Mouse (Mus musculus) T-helper 2 cell (primary cell): ENCODE measurements around the gene Cntnap2.
"Not testable (repeated sequence)": the region's sequence is repeated elsewhere in the genome, so short reads cannot be mapped to it uniquely, and the experiment has no call there.

Experiments used
- in situ Hi-C: fragments of 300-600 bp; cut with MboI, MseI; formaldehyde crosslinking; loops from one replicate; pipeline ENCODE4 v1.15.1; 2025; ENCODE audit warnings: high pct_unique_total_duplicates

Gene Cntnap2

DNA sequence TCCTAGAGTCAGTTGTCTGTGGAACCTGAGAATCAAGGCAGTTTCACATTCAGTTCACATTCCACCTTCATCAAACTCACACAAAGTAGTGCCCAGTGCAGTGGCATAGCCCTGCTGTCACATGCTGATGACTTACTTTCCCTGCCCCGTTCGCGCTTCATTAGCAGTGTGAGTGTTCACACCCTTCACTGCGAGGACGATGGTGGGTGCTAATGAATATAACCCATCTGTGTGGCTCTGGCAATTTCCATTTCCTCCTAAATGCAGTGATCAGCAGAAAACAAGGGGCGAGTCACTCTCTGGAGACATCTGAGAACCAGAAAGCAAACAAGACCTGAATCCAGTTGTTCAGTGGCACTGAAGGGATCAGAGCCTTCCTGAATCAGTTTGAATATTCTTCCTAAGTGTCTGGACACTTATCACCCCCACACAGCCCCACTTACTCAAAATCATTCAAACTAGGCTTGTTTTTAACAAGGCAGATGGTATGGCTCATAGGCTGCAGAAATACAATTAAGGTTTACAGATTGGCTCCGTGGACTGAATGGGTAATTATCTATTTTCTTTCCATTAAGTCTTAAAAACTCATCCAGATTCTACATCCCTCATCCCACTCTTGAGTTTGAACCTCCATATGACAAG lies 2169.6 kb downstream of the Cntnap2 start:
- in situ Hi-C loops: no loop called here

DNA sequence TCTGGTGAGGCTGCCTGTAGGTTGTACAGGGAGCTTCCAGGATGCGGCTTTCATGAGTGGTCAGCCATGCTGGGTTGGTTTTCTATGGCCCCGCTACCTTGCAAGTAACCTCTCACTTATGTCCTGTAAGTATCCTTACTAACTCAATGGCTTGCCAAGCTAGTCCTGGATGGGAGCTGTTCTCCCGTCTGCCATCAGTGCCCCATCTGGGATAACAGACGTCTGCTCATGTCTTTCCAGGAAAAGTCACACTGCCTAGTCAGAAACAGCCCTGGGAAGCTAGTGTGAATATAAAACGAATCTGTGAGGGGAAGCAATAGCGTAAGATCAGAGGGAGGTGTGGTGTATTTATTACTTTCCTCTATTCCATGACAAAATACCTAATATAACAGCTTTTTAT lies 2172.4 kb downstream of the Cntnap2 start:
- in situ Hi-C loops: no loop called here

DNA sequence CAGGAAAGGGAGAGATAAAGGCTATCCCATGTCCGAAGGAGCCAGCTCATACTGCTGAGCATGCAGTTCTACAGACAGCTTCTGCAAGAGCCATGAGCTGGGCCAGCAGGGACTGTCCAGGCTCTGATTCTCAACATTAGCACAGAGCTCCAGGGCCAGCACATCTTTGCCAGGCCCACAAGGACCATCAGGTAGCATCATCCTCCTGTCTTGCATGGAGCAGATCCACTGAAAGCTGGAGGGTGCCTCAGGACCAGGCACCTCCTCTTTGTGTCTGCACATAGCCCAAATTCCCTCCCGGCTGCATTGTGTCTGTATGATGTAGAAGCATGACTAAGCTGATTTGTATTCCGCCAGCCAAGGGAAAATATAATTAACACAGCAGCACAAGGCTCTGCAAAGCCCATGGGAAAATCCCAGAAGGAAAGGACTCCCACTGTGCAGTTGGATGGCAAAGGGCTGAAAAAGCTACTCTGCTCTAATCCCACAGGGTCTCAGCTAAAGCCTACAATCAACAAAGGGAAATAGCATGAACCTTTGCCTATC lies 2180.3 kb downstream of the Cntnap2 start:
- in situ Hi-C loops: no loop called here

DNA sequence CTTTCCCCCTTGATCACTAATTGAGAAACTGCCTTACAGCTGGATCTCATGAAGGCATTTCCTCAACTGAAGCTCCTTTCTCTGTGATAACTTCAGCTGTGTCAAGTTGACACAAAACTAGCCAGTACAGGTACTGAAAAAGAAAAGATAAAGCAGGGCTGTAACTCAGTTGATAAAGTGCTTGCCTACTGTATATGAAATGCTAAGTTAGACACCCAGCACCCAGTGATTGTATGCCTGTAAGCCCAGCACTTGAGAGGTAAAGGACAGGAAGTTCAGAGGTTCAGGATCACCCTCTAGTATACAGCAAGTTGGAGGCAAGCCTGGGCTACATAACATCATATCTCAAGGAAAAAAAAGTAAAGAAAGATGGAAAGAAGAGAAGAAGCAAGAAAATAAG lies 2182.2 kb downstream of the Cntnap2 start:
- in situ Hi-C loops: no loop called here

DNA sequence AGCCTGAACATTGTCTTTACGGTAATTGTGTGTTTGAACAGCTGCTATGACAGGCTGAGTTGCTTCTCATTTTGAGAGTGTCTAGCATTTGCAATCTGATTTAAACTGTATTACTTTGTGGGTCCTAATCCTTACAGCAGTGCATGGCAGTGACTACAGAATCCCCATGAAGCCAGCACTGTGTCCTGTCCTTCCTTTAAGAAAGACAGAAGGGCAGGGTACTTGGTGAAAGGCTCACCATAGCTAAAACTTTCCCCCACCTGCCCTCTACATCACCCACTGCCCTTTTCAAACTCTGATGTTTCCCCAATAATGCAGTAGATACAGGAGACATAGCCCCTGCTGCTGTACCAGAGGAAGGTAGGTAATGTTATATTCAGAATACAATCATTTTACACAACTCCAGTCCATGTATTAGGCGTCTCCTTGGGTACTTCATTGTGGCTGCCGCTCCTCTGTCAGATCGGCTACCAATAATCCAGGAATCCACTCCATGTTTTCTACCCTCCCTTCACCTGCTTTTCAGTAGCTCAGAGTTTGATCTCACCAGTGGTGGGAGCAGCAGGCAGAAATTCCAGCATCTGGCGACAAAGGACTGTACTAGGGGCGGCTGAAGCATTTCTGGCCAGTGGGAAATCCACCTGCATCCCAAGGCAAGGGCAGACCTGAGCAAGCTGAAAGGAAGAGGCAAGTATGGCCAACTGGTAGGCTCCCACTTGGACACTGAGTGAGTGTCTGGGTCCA lies 2184.9 kb downstream of the Cntnap2 start:
- in situ Hi-C loops: no loop called here

DNA sequence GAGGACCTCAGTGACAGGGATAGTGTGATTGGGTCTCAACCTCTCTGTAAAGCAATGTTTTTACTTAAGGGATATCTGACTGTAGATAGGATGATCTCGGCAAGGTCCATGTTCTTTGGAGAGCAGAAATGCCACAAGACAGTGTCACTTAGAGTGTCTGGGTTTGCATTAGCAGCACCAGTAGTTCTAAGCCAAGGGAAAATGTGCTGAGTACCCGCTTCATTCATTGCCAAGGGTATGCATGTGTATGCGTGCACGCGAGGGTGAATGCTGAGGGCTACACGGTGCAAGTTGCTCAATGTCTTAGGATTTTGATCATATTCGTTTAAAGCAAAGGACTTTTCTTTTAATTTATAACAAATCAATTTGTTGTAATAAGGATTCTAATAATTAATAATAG lies 2185.5 kb downstream of the Cntnap2 start:
- in situ Hi-C loops: no loop called here

DNA sequence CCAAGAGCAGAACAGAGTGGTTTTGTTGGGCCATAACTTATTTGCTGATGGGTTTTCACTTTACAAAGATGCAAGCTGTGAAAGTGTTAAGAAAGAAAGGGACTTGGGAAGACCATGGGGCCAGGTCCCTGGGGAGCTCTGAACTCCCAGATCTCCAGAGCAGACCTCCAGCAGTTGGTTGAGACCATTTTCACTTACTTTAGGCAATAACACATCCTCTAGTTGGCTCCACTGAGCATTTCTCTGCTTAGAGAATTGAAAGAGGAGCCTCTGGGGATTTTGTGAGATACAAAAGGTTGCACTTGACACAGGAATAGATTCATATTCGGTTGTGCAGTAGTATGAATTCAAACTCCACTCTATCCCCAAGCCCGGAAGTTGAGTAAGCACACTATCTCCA lies 2196.1 kb downstream of the Cntnap2 start:
- in situ Hi-C loops: no loop called here

DNA sequence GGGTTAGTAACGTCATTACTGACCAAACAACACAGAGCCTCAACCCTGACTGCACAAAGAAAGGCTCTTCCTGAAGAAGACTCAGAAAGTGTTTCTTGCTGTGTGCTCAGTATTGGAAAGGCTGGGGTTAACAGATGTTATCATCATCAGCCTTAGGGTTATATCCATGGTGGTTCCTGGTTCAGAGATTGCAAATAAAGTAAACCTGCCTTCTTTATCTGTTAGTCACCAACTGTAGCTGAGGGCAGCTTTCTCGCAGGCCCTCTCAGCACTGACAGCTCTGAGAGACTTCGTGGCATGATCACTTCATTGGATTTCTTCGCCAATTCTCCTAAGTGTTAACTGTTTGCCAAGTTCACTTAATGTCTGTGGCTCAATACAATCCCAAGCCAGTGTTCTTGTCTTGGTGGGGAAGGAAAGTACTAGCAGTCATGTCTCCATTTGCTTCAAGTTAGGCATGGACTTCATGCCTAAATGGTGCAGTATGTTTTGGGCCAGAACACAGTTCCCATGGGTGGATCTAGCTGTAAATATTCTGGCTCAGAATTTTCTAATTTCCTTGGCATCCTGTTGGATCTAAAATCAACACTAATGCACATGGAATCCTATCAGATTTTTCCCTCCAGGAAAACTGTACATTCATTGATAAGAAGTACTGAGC lies 2197.2 kb downstream of the Cntnap2 start:
- in situ Hi-C loops: no loop called here

DNA sequence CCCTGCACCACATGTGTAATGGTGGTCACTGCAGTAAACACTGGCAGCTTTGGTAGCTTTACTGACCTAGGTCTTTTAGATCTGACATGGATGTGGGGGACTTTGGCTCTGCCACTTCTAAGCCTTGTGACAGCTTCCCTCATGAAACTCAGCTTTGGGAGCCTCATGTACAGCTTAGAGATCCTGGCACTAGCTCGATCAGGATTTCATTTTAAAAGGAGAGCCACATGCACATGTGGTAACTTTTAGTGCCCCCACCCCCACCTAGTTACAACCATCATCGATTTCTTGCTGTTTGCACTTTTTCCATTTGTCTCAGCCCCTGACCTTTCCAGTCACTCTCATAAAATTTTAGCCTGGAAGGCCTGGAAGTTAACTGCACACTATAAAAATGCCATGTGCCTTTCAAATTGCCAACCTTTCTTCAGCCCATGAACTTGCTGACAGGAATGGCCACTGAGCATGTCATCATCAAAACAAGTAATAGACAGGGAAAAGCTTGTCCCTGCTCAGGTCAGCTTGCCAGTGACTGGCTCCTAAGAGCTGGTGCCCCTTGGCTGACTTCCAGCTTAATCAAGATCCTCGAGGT lies 2197.9 kb downstream of the Cntnap2 start:
- in situ Hi-C loops: no loop called here

DNA sequence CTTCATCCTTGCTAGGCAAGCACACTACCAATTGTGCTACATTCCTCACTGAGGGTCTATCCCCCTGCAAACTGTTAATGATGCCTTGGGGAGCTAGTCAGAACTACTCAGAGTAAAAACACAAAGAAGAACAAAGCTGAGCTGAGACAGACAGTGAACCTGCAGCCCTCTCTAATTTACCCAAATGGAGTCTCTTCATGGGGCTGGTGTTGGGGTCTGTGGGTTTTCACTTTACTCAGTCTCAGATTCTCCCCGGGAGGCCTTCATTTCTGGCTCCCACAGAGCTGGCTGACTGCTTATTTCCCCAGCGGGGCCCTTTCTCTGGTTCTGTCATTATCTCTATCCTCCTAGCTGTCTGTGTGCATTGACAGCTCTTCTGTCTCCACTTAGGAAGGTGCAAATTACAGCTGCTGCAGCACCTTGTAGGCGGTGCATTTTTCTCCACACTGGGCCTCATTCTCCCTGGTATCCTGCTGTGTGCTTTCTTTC lies 2200.5 kb downstream of the Cntnap2 start:
- in situ Hi-C loops: no loop called here

DNA sequence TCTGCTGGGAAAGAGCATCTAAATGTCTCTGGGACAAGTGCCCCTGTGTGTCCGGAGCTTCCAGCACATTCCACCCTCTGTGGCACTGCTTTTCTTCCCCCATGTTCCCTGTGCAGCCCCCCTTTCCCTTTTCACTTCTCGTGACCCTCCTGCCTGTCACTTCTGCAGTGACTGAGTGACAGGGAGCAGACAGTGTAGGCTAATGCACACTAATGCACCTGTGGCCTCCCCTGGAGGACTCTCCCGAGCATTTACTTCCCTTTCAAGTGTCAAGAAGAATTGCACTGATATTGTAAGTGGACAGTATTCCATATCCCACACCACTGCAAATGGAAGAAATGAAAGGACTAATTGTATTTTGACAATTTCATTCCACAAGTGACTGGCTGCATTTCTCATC lies 2208.1 kb downstream of the Cntnap2 start:
- in situ Hi-C loops: no loop called here

DNA sequence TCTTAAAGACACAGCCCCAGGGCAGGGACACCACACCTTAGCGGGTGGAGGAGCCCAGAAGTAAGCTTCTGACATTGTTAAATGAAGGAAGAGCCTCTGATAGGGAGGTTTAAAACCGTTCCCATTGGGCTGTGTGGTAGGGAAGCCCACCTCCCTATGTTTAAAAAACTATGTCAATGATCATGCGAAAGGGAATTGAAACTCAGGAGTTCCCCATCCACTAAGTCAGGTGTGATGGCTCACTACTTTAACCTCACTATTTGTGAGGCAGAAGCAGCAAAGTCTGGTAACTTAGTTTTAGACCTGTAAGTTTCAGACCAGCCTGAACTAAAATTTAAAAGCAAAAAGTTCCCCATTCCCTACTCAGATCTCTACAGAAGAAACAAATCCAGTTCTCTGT lies 2210.3 kb downstream of the Cntnap2 start:
- in situ Hi-C loops: no loop called here

DNA sequence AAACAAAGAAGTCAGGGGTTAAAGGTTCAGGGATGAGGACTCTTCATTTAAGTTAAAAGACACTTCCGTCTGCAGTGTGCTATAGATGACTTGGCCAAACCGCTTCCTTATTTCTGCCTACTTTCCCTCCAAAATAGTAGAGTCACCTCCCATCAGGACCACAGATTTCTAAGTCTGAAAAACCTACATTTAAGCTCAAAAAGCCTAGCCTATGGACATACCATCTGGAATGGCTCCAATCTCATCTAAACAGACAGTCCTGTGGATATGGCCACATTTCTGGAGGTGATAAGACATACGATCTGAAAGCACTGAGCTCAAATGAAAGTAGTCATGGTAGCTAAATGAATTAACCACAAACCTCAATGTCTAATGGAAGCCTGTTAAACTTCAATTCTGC lies 2212.4 kb downstream of the Cntnap2 start:
- in situ Hi-C loops: no loop called here

DNA sequence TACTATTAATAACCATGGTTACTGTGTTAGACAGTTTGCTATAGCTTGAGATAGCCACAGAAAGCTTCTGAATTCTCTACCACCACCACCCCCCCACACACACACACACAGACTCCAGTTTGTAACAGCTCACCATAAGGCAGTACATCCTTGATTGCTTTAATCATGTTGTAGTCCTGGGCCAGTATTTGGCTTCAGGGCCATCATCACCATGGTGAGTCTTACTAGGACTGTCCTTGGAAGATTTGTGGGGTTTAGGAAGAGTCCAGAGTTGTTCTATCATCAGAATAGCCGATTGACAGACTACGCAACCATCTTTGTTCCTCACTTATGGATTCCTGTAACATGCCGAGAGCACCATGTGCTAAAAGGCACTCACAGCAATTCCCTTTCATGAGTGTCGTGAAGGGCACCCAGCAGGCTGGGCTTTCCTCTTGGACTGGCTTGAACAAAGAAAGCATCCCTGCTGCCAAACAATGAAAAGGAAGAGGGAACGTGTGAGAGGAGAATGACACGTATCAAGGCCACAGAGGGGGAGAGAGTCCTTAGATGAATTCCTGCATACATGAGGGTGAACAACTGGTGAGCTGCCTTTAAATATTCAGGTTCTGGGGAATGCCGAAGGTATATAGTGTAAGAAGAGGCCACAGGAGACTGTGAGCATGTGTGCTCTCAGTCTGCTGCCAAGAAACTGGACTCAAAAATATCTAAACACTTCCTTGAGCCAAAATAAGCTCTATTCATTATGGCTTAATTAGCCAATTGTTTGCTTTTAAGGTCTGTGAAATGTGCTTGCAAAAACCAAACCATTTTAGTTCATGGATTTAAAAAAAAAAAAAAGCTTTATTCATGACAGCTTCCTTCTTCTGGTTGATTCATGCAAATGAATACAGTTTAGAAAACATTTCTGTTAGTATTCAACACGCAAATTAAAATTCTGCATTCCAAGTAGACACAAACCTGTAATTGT lies 2213.7 kb downstream of the Cntnap2 start:
- in situ Hi-C loops: no loop called here

DNA sequence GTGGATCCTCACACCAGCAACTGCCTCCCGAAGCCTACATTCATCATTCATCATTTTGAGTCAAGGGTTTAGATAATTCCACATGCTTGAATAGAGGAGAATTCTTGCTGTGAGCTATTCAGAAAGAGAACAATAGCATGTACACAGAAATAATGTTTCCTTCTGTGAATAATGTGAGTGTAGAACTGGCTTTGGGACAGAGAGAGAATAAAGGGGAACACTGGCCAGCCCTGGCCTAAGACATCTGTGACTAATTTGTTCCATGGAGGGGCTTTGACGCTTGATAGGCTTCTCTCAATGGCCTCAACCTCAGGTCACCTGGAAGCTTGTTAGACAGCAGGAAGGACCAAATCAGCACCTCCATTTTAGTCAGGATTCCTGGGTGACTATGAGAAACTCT lies 2215.9 kb downstream of the Cntnap2 start:
- in situ Hi-C loops: no loop called here

DNA sequence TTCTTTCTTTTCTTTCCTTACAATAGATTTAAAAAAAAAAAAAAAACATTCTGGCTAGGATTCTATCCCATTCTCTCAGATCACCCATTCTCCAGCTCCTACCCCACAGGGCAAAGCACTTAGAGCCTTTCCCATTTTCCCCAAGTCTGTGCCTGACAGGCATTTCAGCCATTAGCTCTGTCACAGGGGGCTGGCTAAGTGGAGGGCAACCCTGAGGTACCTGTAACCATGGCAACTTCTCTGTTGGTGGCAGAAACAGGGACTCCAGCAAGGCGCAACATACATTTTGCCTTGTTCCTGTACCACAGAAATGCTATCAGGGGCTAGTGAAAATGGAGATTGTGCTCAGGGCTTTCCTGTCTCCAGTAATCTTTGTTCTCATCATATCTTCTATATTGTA lies 2220.0 kb downstream of the Cntnap2 start:
- in situ Hi-C loops: no loop called here

DNA sequence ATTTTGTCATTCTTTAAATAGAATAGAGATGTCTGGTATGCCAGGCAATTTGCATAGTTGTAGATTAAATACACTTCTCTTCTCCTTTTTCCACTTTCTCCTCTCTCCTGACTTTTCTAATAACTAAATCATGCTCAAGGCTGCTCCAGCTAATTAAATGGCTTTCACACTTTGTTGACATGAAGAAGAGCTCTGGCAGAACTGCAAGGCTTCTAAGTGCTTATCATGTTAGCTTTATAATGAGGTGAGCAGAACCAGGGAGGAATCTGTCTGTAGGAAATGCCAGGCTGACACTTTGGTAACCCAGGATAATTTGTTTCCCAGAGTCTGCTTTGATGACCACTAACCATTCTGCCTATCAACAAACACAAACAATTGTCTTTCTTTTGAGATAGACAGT lies 2222.4 kb downstream of the Cntnap2 start:
- in situ Hi-C loops: no loop called here

DNA sequence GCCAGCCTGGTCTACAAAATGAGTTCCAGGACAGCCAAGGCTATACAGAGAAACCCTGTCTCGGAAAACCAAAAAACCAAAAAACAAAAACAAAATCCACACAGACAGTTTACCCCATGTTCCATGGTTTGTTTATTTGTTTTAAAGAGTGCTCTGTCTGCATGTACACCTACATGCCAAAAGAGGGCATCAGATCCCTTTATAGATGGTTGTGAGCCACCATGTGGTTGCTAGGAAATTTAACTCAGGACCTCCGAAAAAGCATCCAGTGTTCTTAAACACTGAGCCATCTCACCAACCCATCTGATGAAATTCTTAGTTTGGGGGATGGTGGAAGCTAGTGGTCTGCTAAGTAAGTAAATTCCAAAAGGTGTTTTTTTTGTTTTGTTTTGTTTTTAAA lies 2225.6 kb downstream of the Cntnap2 start:
- in situ Hi-C loops: no loop called here

DNA sequence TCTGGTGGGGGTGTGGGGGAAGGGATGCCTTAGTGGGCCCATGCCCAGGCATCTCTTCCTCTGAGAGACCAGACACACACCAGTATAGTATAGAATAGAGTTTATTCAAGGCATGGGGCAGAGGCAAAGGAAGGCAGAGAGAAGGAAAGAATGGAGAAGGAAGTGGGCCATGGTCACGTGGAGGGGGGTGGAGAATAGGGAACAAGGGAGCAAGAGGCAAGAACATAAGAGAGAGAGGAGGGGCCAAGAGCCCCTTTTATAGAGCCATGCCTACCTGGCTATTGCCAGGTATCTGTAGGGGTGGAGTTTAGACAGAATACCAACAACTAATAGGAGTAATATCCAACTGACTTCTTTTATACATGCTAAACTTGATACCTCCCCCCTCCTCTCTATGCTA lies 2226.6 kb downstream of the Cntnap2 start:
- in situ Hi-C loops: no loop called here

DNA sequence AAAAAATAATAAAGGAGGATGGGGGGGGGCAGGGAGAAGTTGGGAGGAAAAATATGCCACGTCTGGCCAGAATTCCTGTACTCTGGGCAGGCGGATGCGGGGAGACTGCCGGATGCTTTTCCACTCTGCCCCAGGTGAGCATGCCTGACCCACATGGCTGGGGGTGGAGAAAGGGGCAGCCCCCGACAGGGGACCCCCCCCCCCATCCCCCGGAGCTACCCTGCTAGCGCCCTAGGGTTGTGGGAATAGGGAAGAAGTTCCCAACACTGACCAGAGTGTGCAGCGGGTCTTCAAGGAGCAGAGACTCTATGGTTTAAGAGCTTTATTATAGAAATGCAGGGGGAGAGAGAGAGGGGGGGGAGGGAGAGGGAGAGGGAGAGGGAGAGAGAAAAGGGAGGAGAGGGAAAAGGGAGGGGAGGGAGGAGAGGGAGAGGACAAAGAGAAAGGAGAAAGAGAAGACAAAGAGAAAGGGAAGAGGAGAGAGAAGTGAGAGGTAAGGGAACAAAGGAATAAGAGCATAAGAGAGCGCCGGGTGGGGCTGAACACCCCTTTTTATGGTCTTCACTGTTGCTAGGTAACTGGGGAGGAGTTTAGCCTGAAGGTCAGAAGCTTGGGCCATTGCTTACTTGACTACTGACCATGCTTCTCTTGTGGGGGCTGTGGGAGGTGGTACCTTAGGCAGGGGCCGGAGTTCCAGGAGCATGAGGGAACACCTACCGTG lies 2227.2 kb downstream of the Cntnap2 start:
- in situ Hi-C loops: not testable (repeated sequence)
